Mouse (Mus musculus): ENCODE measurements around the gene Anks3.

The Anks3 gene

GRCm38 (mm10) chr16:4963797-4964709 is at the start of gene Anks3:
Gene Anks3, minus strand, starts transcription at chr16:4964205.
- DNase-seq, result peak; percentile 99

GRCm38 (mm10) chr16:5013054-5013838 is 49.2 kb upstream of the Anks3 start, which contains the start of gene Rogdi:
Gene Rogdi, minus strand, starts transcription at chr16:5013553.
- DNase-seq, result peak; percentile 100

DNA sequence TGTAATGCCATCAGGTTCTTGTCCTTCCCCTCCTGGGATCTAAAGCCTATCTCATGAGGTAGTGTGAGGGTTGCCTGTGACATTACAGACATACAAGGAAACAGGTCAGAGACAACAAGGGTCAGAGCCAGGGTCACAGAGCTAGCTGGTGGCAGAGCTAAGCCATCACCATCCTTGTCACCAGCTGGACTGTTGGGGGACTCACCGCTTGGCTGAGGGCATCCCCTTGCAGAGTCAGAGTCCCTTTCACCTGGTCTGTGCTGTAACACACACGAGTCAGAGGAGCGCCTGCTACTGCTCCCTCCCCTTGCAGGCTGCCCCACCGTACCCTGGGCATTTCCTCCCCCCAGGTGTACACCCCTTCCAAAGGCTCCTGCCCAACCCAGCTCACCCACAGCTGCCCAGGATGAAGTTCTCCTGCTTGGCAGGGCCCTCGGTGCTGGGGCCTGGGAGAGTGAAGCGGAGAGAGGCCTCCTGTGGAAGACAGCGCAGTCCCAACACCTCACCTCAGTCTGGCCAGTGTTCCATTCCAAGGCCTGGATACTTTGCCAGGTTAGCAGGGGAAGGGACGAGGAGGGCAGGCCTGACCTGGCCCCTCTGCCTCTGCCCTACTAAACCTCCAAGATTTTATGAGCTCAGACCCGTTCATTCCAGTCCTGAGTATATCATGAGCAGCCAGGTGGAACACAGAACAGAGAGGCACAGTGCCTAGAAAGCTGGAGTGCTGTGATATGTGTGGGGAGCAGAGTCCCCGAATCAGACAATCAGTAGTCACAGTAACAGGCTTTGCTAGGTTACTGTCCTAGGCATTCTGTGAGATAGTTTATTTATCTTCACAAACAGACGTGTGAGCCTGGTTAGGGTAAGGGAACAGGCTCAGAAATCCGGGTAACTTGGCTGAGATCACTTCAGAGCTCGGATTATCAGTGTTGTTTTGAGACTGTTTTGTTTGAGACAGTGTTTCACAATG is 48.3 kb upstream of the Anks3 start:
- peak; percentile 52 for DNase-seq

GRCm38 (mm10) chr16:5011285-5011684 is 47.3 kb upstream of the Anks3 start:
- peak; percentile 16 for DNase-seq

GRCm38 (mm10) chr16:5010371-5010935 is 46.4 kb upstream of the Anks3 start:
- peak; percentile 21 for DNase-seq

- peak; percentile 20 for DNase-seq
These were observed 44.1 kb upstream of the Anks3 start for GRCm38 (mm10) chr16:5008076-5008475.

- DNase-seq, result no peak
These were observed 43.5 kb upstream of the Anks3 start for GRCm38 (mm10) chr16:5007492-5007891.

- DNase-seq, result no peak
These were observed 43.1 kb upstream of the Anks3 start, which contains the start of gene Smim22 for GRCm38 (mm10) chr16:5007067-5007466. Gene Smim22, plus strand, starts transcription at chr16:5007288.

DNA sequence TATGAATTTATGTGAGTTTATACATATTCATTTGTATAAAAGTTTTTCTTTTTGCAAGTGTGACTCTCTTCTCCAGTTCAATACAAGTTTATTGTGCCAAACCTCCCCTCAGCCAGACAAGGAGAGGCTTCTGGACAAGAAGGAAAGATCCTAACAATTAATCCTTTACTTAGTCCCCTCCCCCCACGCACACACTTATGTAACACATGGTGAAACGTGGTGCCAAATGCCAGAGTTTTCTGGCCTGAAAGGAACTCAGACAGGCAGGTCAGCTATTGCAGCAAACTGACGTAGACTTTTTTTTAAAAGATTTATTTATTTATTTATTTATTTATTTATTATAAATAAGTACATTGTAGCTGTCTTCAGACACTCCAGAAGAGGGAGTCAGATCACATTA is 36.6 kb upstream of the Anks3 start:
- no peak for DNase-seq

- no peak for DNase-seq
These were observed 35.0 kb upstream of the Anks3 start for GRCm38 (mm10) chr16:4998984-4999383.

DNA sequence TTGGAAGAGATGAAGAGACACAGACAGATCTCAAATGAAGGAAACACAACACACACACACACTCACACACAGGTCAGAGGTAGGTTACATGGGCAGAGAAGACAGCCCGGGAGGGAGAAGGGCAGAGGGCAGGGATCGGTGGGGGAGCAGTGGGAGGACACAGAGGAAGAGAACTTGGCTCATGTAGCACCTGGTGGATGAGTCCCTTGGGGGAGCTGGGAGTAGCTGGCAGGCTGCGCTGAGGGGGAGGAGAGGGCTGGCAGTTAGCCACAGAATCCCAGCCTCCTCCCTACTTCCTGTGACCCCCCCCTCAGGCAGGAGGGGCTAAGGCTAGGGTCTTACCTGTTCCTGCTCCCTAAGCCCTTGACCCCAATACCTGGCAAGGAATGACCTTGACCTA is 33.5 kb upstream of the Anks3 start, which contains the start of gene Sept12:
Gene Sept12 (minus strand): TSS at position 300 of the 400 bp plus-strand sequence.
- no peak for DNase-seq

DNA sequence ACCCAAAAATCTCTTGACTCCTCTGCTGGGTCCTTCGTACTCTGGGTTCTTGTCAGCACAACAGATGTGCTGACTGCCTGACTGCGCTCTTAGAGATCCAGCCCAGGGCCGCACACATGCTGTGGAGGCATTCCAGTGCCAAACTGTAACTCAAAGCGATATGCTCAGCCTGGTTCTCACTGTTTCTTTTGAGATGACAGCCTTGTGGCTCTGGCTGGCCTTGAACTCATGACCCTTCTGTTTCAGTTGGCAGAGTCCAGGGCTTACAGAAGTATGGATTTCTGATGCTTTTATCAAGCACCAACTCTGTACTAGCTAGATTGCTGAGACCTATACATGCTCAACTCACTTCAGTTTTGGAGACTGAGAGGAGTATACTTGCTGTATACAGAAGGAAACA is 29.3 kb upstream of the Anks3 start:
- no peak for DNase-seq

GRCm38 (mm10) chr16:4984717-4985116 is 20.7 kb upstream of the Anks3 start:
- DNase-seq, result no peak

DNA sequence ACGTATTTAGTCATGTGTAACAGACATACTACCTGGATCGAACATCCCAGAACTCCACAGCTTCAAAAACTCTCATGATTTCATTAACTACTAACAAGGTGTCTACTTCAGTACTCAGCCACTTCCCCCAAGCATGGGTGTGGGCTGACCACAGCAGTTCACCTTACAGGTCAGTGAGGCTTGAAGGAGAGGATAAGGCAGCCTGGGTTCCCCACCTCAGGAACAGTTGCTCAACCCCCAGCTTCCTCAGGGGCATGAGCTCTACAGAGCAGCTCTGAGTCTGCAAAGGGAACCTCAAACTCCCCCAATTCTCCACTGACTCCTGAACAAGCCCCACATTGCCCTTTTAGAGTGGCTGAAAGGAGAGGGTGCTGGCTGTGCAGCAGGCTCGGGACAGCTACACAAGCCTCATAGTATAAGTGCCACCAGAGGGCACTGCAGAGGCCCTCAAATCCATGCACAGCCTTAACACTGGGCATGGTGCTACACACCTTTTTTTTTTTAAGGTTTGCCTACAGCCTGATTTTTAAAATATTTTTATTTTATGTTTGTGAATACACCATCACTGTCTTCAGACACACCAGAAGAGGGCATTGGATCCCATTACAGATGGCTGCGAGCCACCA is 15.9 kb upstream of the Anks3 start:
- no peak for DNase-seq

GRCm38 (mm10) chr16:4978275-4979051 is 14.5 kb upstream of the Anks3 start:
- DNase-seq, result no peak

GRCm38 (mm10) chr16:4976180-4976579 is 12.2 kb upstream of the Anks3 start:
- DNase-seq, result peak; percentile 79

DNA sequence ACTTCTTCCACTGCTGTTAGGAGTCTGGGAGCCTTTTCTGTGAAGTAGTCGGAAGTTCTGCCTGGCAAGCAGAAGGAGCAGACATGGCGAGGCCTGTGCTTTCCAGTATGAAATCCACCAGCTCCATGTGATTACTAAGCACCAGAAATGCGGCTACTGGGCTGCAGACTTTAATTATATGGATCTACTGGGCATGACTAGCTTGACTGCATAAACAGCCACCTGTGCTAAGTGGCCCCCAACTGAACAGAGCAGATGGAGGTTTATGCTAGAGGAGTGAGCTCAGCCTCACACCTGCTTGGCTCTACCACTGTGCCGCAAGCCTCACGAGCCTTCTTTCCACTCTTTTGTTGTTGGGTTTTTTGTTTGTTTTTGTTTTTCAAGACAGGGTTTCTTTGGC is 10.5 kb upstream of the Anks3 start:
- peak; percentile 79 for DNase-seq

- DNase-seq, result no peak
These were observed 7.6 kb upstream of the Anks3 start for GRCm38 (mm10) chr16:4971626-4972025.

DNA sequence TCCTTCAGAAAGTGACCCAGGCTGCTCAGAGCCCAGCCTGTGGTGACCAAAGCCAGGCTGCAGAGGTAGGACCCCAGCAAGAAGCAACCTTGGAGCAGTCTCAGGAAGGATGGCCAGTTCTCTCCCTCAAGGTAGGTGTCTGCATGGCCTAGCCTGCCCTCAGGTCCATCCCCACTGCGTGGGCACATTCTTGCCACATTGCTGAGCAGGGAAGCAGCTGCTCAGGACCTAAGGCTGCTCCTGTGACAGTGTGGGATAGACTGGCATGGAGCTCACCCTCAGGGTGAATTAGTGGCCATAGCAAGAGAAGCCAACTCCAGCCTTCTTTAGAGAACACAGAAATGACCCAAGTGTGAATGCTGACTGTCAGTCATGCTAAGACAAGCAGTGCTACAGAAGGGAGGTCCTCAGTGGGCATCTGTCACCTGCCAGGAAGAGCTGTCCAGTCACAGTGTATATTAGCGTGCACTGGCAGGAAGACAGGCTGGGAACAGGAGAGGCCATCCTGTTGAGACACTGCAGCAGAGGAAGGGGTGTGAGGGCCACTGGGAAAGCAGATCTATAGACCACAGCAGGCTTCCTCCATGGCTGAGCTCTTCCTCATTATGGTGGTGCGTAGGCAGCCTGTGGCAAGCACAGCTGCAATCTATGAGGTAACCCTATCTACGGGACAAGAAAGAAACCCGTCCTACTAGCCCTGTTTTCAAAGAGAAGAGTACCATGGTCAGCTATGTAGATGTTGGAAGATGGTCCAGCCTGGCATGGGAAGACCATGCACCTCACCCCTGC is 5.2 kb upstream of the Anks3 start:
- no peak for DNase-seq

- no peak for DNase-seq
These were observed 4.4 kb upstream of the Anks3 start for GRCm38 (mm10) chr16:4968426-4968825.

Data from cerebellum, adult 9-11 months (tissue).